Mouse (Mus musculus) intestine, embryonic 14.5 days (tissue): ENCODE results near the gene 4933407L21Rik. TPM values are rescaled to one million over a fixed set of nuclear protein-coding genes. Genes with fewer than 3 reads are reported as not detected.

Source experiments
- ATAC-seq: fragments of 200-750 bp; cut with Nextera tagmentation; replicated peaks from 2 replicates; pipeline ENCODE4 v1.8.0; 2017; ENCODE audit warnings: low read depth, moderate number of reproducible peaks, moderate TSS enrichment, moderate library complexity; ENCODE audit not compliant: low FRiP score, low TSS enrichment
- DNase-seq: peaks from one replicate; pipeline ENCODE4 v3.0.0-alpha.2; 2018; ENCODE audit warnings: low spot score
- H3K27ac ChIP-seq: fragments of 300-500 bp; sonication (generic); 2 replicates; pipeline ENCODE4 v1.5.1; 2014; ENCODE audit warnings: low read depth, mild to moderate bottlenecking, control low read depth
- H3K27me3 ChIP-seq: fragments of 300-500 bp; sonication (generic); replicated peaks from 2 replicates; pipeline ENCODE4 v1.6.1; 2014; ENCODE audit warnings: low read length, control low read depth; ENCODE audit not compliant: control insufficient read depth, insufficient read depth
- H3K36me3 ChIP-seq: fragments of 300-500 bp; sonication (generic); 2 replicates; pipeline ENCODE4 v1.6.1; 2014; ENCODE audit warnings: low read length, control low read depth; ENCODE audit not compliant: control insufficient read depth, insufficient read depth
- H3K4me1 ChIP-seq: fragments of 300-500 bp; sonication (generic); replicated peaks from 2 replicates; pipeline ENCODE4 v1.6.1; 2014; ENCODE audit warnings: low read length, control low read depth, mixed read lengths; ENCODE audit not compliant: control insufficient read depth, insufficient read depth
- H3K4me2 ChIP-seq: fragments of 300-500 bp; sonication (generic); 2 replicates; pipeline ENCODE4 v1.6.1; 2014; ENCODE audit warnings: low read length
- H3K4me3 ChIP-seq: fragments of 300-500 bp; sonication (generic); 2 replicates; pipeline ENCODE4 v1.5.1; 2014; ENCODE audit warnings: low read depth, low read length, control low read depth, mixed read lengths
- H3K9ac ChIP-seq: fragments of 300-500 bp; sonication (generic); 2 replicates; pipeline ENCODE4 v1.6.1; 2014; ENCODE audit warnings: mild to moderate bottlenecking, low read length
- H3K9me3 ChIP-seq: fragments of 300-500 bp; sonication (generic); 2 replicates; pipeline ENCODE4 v1.6.1; 2016; ENCODE audit warnings: low read length, control low read depth; ENCODE audit not compliant: control insufficient read depth
- WGBS: fragments of 180-500 bp; shearing (Covaris S2); extraction: QIAGEN DNeasy Blood & Tissue Kit; methylation state at CpG from one replicate; pipeline ENCODE4 v1.1.7; 2014; 5-methylcytosine and 5-hydroxymethylcytosine counted together
- polyA plus RNA-seq: library from polyadenylated mRNA; unstranded; fragments of >200 nt; fragmentation: Nextera tagmentation; extraction: Ambion mirVana; gene quantifications from 2 replicates; pipeline ENCODE4 v1.2.1, GENCODE M21; 2014

The 4933407L21Rik gene
- polyA plus RNA-seq, 1 experiment from 2014 or later, result 0.28 TPM

- H3K4me2 ChIP-seq, result no peak overlapping the region
- H3K9me3 ChIP-seq, result no peaks in the 10 kb centered on the region
- WGBS, result 76% methylated on average over 5 of the region's 5 CpGs
- DNase-seq (no peak), ATAC-seq (no peak)
- H3K27ac ChIP-seq, result no peak overlapping the region
- peaks cover 3% of the 10 kb centered on the region for H3K4me1 ChIP-seq
- no peak overlapping the region for H3K4me3 ChIP-seq
- H3K9ac ChIP-seq, result no peak overlapping the region
- no peaks in the 10 kb centered on the region for H3K27me3 ChIP-seq
- no peaks in the 10 kb centered on the region for H3K36me3 ChIP-seq
Measured at GRCm38 (mm10) chr1:85925183-85925582, 3.1 kb upstream of the 4933407L21Rik start.

GRCm38 (mm10) chr1:85928688-85929065 is 394 bp downstream of the 4933407L21Rik start:
- no peaks in the 10 kb centered on the region for H3K27me3 ChIP-seq
- H3K4me3 ChIP-seq, result no peak overlapping the region
- H3K4me2 ChIP-seq, result no peak overlapping the region
- H3K36me3 ChIP-seq, result no peaks in the 10 kb centered on the region
- ATAC-seq (no peak), DNase-seq (no peak)
- 78% methylated on average over 4 of the region's 4 CpGs for WGBS
- H3K4me1 ChIP-seq, result peaks cover 9% of the 10 kb centered on the region
- no peak overlapping the region for H3K27ac ChIP-seq
- no peaks in the 10 kb centered on the region for H3K9me3 ChIP-seq
- H3K9ac ChIP-seq, result no peak overlapping the region

- WGBS, result 70% methylated on average over 6 of the region's 6 CpGs
- Histone ChIP-seq H3K9ac (no peak overlapping the region), H3K4me1 (peaks cover 17% of the 10 kb centered on the region), H3K27ac (no peak overlapping the region), H3K9me3 (no peaks in the 10 kb centered on the region), H3K4me2 (no peak overlapping the region), H3K4me3 (no peak overlapping the region), H3K36me3 (no peaks in the 10 kb centered on the region), H3K27me3 (no peaks in the 10 kb centered on the region)
- no peak for DNase-seq
- no peak for ATAC-seq
Measured at GRCm38 (mm10) chr1:85929406-85929805, 1.1 kb downstream of the 4933407L21Rik start.

- 82% methylated on average over 5 of the region's 5 CpGs for WGBS
- no peak overlapping the region for H3K4me2 ChIP-seq
- no peak overlapping the region for H3K9ac ChIP-seq
- DNase-seq, result no peak
- no peaks in the 10 kb centered on the region for H3K9me3 ChIP-seq
- peaks cover 19% of the 10 kb centered on the region for H3K4me1 ChIP-seq
- no peaks in the 10 kb centered on the region for H3K36me3 ChIP-seq
- H3K4me3 ChIP-seq, result no peak overlapping the region
- H3K27me3 ChIP-seq, result no peaks in the 10 kb centered on the region
- ATAC-seq, result no peak
- H3K27ac ChIP-seq, result no peak overlapping the region
Measured at GRCm38 (mm10) chr1:85931170-85931569, 2.9 kb downstream of the 4933407L21Rik start.

GRCm38 (mm10) chr1:85933226-85933625 is 4.9 kb downstream of the 4933407L21Rik start:
- ATAC-seq (peak; percentile 25; the same call in 1 of the 2 replicates), DNase-seq (no peak)
- 4% methylated on average over 7 of the region's 7 CpGs for whole genome bisulfite sequencing
- peak overlapping the region; percentile 42 for H3K4me2 ChIP-seq
- peak overlapping the region; percentile 77 for H3K27ac ChIP-seq
- H3K4me1 ChIP-seq, result peaks cover 19% of the 10 kb centered on the region
- H3K36me3 ChIP-seq, result no peaks in the 10 kb centered on the region
- 0 out of 2 replicates have a peak overlapping the region, but pooled peaks have one; percentile 13 for H3K9ac ChIP-seq
- H3K9me3 ChIP-seq, result no peaks in the 10 kb centered on the region
- no peaks in the 10 kb centered on the region for H3K27me3 ChIP-seq
- H3K4me3 ChIP-seq, result no peak overlapping the region

GRCm38 (mm10) chr1:85933631-85934465 is 5.6 kb downstream of the 4933407L21Rik start:
- Histone ChIP-seq H3K27ac (peak overlapping the region; percentile 77), H3K9me3 (no peaks in the 10 kb centered on the region), H3K4me1 (peaks cover 16% of the 10 kb centered on the region), H3K36me3 (no peaks in the 10 kb centered on the region), H3K4me2 (peak overlapping the region; percentile 42), H3K27me3 (no peaks in the 10 kb centered on the region), H3K9ac (no peak overlapping the region), H3K4me3 (no peak overlapping the region)
- WGBS, result 5% methylated on average over 11 of the region's 11 CpGs
- ATAC-seq, result peak; percentile 60; the same call in 1 of the 2 replicates
- no peak for DNase-seq

- ATAC-seq (no peak), DNase-seq (no peak)
- WGBS, result 18% methylated on average over 7 of the region's 7 CpGs
- peak overlapping the region; percentile 77; the same call in 1 of the 2 replicates for H3K27ac ChIP-seq
- no peak overlapping the region for H3K4me2 ChIP-seq
- no peaks in the 10 kb centered on the region for H3K27me3 ChIP-seq
- H3K4me1 ChIP-seq, result peaks cover 16% of the 10 kb centered on the region
- no peak overlapping the region for H3K9ac ChIP-seq
- no peaks in the 10 kb centered on the region for H3K9me3 ChIP-seq
- H3K4me3 ChIP-seq, result no peak overlapping the region
- H3K36me3 ChIP-seq, result no peaks in the 10 kb centered on the region
Measured at GRCm38 (mm10) chr1:85934560-85934959, 6.3 kb downstream of the 4933407L21Rik start.

- 63% methylated on average over 8 of the region's 8 CpGs for whole genome bisulfite sequencing
- no peak overlapping the region for H3K9ac ChIP-seq
- DNase-seq (peak; percentile 71), ATAC-seq (no peak)
- H3K4me3 ChIP-seq, result no peak overlapping the region
- no peak overlapping the region for H3K27ac ChIP-seq
- no peak overlapping the region for H3K4me2 ChIP-seq
- H3K9me3 ChIP-seq, result no peaks in the 10 kb centered on the region
- H3K27me3 ChIP-seq, result no peaks in the 10 kb centered on the region
- peaks cover 16% of the 10 kb centered on the region for H3K4me1 ChIP-seq
- no peaks in the 10 kb centered on the region for H3K36me3 ChIP-seq
Measured at GRCm38 (mm10) chr1:85935148-85935852, 7.0 kb downstream of the 4933407L21Rik start.
